Comparison of ENCODE assay signal across 27 mouse cellular contexts in the genomic region with DNA sequence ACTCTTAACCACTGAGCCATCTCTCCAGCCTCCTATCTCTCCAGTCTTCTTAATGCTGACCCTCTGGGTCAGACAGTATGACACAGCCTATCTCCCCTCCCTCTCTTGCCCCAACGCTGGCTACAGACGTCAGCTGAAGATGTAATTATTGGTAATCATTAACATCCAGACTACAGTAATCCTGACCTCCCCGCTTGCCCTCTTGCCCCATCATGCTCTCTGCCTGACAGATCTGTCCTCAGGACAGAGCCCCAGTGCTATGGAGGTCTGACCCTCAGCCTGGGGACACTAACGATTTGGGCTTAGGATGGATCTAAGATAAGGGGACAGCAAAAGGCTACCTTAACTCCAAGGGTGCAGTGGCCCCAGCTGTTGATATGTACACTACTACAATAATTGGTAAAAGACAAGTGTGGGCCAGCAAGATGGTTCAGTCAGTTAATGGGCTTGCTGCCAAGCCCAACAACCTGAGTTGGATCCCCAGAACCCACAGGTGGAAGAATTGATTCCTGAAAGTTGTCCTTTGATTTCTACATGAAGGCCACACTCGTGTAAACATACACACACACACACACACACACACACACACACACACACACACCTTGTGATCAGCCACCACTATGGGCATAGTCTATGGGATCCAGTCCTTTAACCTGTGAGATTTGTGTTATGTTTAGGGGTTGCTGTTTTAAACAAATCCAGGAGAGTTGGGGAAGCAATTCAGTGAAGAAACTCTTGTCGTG. TPM values are rescaled to one million over a fixed set of nuclear protein-coding genes. Genes with fewer than 3 reads are reported as not detected.
DNase-seq lines count a peak whose midpoint lies in the region; ATAC-seq and TF ChIP-seq lines count a peak whose summit lies in the region.
"Had no signal": no experiment of that assay in that cellular context is flagged by ENCODE, and none has a peak within 500 bp of the region (broad histone marks: within the 10 kb centered on the region; RNA-seq: fewer than 3 reads in every experiment).

No protein-coding gene starts in this region.

- no peaks in the 10 kb centered on the region for H3K9me3 ChIP-seq in intestine, embryonic 15.5 days
- no peaks in the 10 kb centered on the region for H3K9me3 ChIP-seq in intestine, postnatal 0 days (ENCODE audit: control insufficient read depth)
- H3K9me3 ChIP-seq in liver, embryonic 11.5 days (ENCODE audit: control insufficient read depth, low read length) = no peaks in the 10 kb centered on the region
- no peaks in the 10 kb centered on the region for H3K9me3 ChIP-seq in liver, postnatal 0 days (ENCODE audit: low read length)
- H3K9me3 ChIP-seq in midbrain, embryonic 11.5 days (ENCODE audit: control insufficient read depth, low read length) = no peaks in the 10 kb centered on the region
- H3K9me3 ChIP-seq: forebrain, embryonic 10.5 days; heart, embryonic 12.5 days; limb, embryonic 13.5 days; lung, embryonic 15.5 days; megakaryocyte, embryonic 14.5 days had no signal

- ATAC-seq in intestine, embryonic 15.5 days = peak; percentile 55; the same call in 1 of the 2 replicates
- no peak for ATAC-seq in intestine, postnatal 0 days
- peak; percentile 83 for ATAC-seq in liver, embryonic 11.5 days (replicated peaks; ENCODE audit: low FRiP score)
- peak; percentile 96 for ATAC-seq in liver, postnatal 0 days
- no peak for ATAC-seq in midbrain, embryonic 11.5 days (ENCODE audit: low FRiP score)
- ATAC-seq: CD4-positive, CD25-positive, alpha-beta regulatory T cell, adult 4 months; forebrain, embryonic 16.5 days; inflammation-experienced regulatory T-cells, adult 6 months had no signal

- H3K27me3 ChIP-seq in intestine, embryonic 15.5 days (replicated peaks) = no peaks in the 10 kb centered on the region
- H3K27me3 ChIP-seq in intestine, postnatal 0 days (replicated peaks; ENCODE audit: control insufficient read depth, insufficient read depth, low read length) = no peaks in the 10 kb centered on the region
- H3K27me3 ChIP-seq in liver, embryonic 11.5 days (replicated peaks; ENCODE audit: control insufficient read depth, insufficient read depth, low read length) = no peaks in the 10 kb centered on the region
- no peaks in the 10 kb centered on the region for H3K27me3 ChIP-seq in liver, postnatal 0 days (ENCODE audit: insufficient read depth, low read length)
- no peaks in the 10 kb centered on the region for H3K27me3 ChIP-seq in midbrain, embryonic 11.5 days (ENCODE audit: control insufficient read depth, insufficient read depth, low read length)
- H3K27me3 ChIP-seq: limb, embryonic 13.5 days; lung, embryonic 15.5 days had no signal

- no peak for DNase-seq in layer of hippocampus, adult 2 months (ENCODE audit: low spot score in 2 of 2)
- no peak for DNase-seq in layer of hippocampus, adult 18-20 months (ENCODE audit: low spot score in 2 of 2)
- DNase-seq in liver, embryonic 11.5 days (ENCODE audit: low spot score) = no peak
- DNase-seq in liver, postnatal 0 days = peak; percentile 57
- no peak for DNase-seq in midbrain, embryonic 11.5 days (ENCODE audit: low spot score, missing footprints)
- DNase-seq in MN1 (ENCODE audit: low spot score) = no peak
- DNase-seq: adrenal gland, postnatal 25 days; cerebellum, adult 9-10 months; gastrocnemius, postnatal 14 days; heart, adult 11 months; heart, postnatal 10 days; lung, postnatal 36 days; midbrain, embryonic 14.5 days; right cerebral cortex, postnatal 25 days; spleen, adult 18-20 months; thymus, postnatal 36 days had no signal

- no peaks in the 10 kb centered on the region for H3K36me3 ChIP-seq in intestine, embryonic 15.5 days
- no peaks in the 10 kb centered on the region for H3K36me3 ChIP-seq in intestine, postnatal 0 days (ENCODE audit: control insufficient read depth, insufficient read depth)
- no peaks in the 10 kb centered on the region for H3K36me3 ChIP-seq in liver, embryonic 11.5 days (ENCODE audit: control insufficient read depth, insufficient read depth, low read length)
- H3K36me3 ChIP-seq in liver, postnatal 0 days (replicated peaks; ENCODE audit: insufficient read depth, low read length) = no peaks in the 10 kb centered on the region
- H3K36me3 ChIP-seq in midbrain, embryonic 11.5 days (ENCODE audit: control insufficient read depth, insufficient read depth, low read length) = no peaks in the 10 kb centered on the region
- H3K36me3 ChIP-seq: forebrain, embryonic 10.5 days; heart, embryonic 12.5 days; limb, embryonic 13.5 days; lung, embryonic 15.5 days had no signal

- H3K4me2 ChIP-seq in intestine, embryonic 15.5 days (replicated peaks) = no peak overlapping the region
- no peak overlapping the region for H3K4me2 ChIP-seq in intestine, postnatal 0 days (replicated peaks; ENCODE audit: low read depth)
- H3K4me2 ChIP-seq in liver, embryonic 11.5 days = no peak overlapping the region
- H3K4me2 ChIP-seq in liver, postnatal 0 days (ENCODE audit: low read depth, low read length) = 0 out of 2 replicates have a peak overlapping the region, but pooled peaks have one; percentile 30
- H3K4me2 ChIP-seq in midbrain, embryonic 11.5 days = no peak overlapping the region
- H3K4me2 ChIP-seq: heart, embryonic 12.5 days; hindbrain, embryonic 14.5 days; limb, embryonic 13.5 days; lung, embryonic 15.5 days had no signal

- 54% methylated on average over 6 of the region's 6 CpGs for WGBS in intestine, embryonic 15.5 days
- 42% methylated on average over 6 of the region's 6 CpGs for WGBS in intestine, postnatal 0 days
- 58% methylated on average over 6 of the region's 6 CpGs for WGBS in liver, embryonic 11.5 days
- 63% methylated on average over 6 of the region's 6 CpGs for WGBS in liver, postnatal 0 days (ENCODE audit: insufficient replicate concordance)
- 82% methylated on average over 6 of the region's 6 CpGs for WGBS in midbrain, embryonic 11.5 days

- peaks cover 4% of the 10 kb centered on the region; the same call in 1 of the 2 replicates for H3K4me1 ChIP-seq in intestine, embryonic 15.5 days (replicated peaks)
- 0 out of 2 replicates have a peak, but pooled peaks cover 2% of the 10 kb centered on the region for H3K4me1 ChIP-seq in intestine, postnatal 0 days (replicated peaks; ENCODE audit: control insufficient read depth, insufficient read depth, low read length)
- no peaks in the 10 kb centered on the region for H3K4me1 ChIP-seq in liver, embryonic 11.5 days (replicated peaks; ENCODE audit: control insufficient read depth, insufficient read depth, low read length)
- H3K4me1 ChIP-seq in liver, postnatal 0 days (ENCODE audit: insufficient read depth) = peaks cover 3% of the 10 kb centered on the region; the same call in 1 of the 2 replicates
- H3K4me1 ChIP-seq in midbrain, embryonic 11.5 days (ENCODE audit: control insufficient read depth, insufficient read depth, low read length) = no peaks in the 10 kb centered on the region
- H3K4me1 ChIP-seq: heart, embryonic 12.5 days; lung, embryonic 15.5 days; megakaryocyte, embryonic 14.5 days had no signal

- no peak overlapping the region for H3K27ac ChIP-seq in intestine, embryonic 15.5 days
- no peak overlapping the region for H3K27ac ChIP-seq in intestine, postnatal 0 days (ENCODE audit: low read depth, low read length)
- H3K27ac ChIP-seq in layer of hippocampus, adult 2 months = peak overlapping the region; percentile 87
- H3K27ac ChIP-seq in liver, embryonic 11.5 days (ENCODE audit: low read depth, low read length) = peak overlapping the region; percentile 66
- peak overlapping the region; percentile 56 for H3K27ac ChIP-seq in liver, postnatal 0 days (ENCODE audit: low read depth)
- no peak overlapping the region for H3K27ac ChIP-seq in midbrain, embryonic 11.5 days (ENCODE audit: low read depth, low read length)
- H3K27ac ChIP-seq: forebrain, embryonic 10.5 days; hindbrain, embryonic 14.5 days; limb, embryonic 13.5 days; lung, embryonic 15.5 days had no signal

- no peak for TF ChIP-seq CTCF in intestine, postnatal 0 days (IDR thresholded peaks at IDR 0.05; ENCODE audit: low read depth)
- no peak for TF ChIP-seq CTCF in layer of hippocampus, adult 2 months (conservative IDR thresholded peaks at IDR 0.05)
- TF ChIP-seq CTCF in liver, postnatal 0 days (IDR thresholded peaks at IDR 0.05; ENCODE audit: low read depth) = no peak

- no peak for TF ChIP-seq EP300 in liver, postnatal 0 days (IDR thresholded peaks at IDR 0.05; ENCODE audit: low read depth)

- no peak overlapping the region for H3K9ac ChIP-seq in intestine, embryonic 15.5 days
- no peak overlapping the region for H3K9ac ChIP-seq in intestine, postnatal 0 days (ENCODE audit: low read depth, low read length)
- no peak overlapping the region for H3K9ac ChIP-seq in liver, embryonic 11.5 days (ENCODE audit: low read depth, low read length)
- no peak overlapping the region for H3K9ac ChIP-seq in liver, postnatal 0 days (replicated peaks)
- no peak overlapping the region for H3K9ac ChIP-seq in midbrain, embryonic 11.5 days (ENCODE audit: low read length)
- H3K9ac ChIP-seq: heart, embryonic 12.5 days; hindbrain, embryonic 14.5 days; limb, embryonic 13.5 days; lung, embryonic 15.5 days had no signal

- H3K4me3 ChIP-seq in intestine, embryonic 15.5 days (replicated peaks) = no peak overlapping the region
- H3K4me3 ChIP-seq in intestine, postnatal 0 days (ENCODE audit: low read depth, low read length) = no peak overlapping the region
- H3K4me3 ChIP-seq in layer of hippocampus, adult 2 months = no peak overlapping the region
- H3K4me3 ChIP-seq in liver, embryonic 11.5 days (ENCODE audit: low read depth, low read length) = no peak overlapping the region
- no peak overlapping the region for H3K4me3 ChIP-seq in liver, postnatal 0 days (ENCODE audit: low read depth, low read length)
- no peak overlapping the region for H3K4me3 ChIP-seq in midbrain, embryonic 11.5 days (ENCODE audit: low read depth, low read length)
- H3K4me3 ChIP-seq: forebrain, embryonic 10.5 days; heart, embryonic 12.5 days; limb, embryonic 13.5 days; lung, embryonic 15.5 days had no signal

RNA-seq across cellular contexts. Expression of a gene that starts 10.8 kb away (rescaled TPM):
- polyA plus RNA-seq in intestine, embryonic 15.5 days (2015; fragmentation: Nextera tagmentation; extraction: Ambion mirVana) = 1.7 and 2.0 TPM in 2 replicates
- polyA plus RNA-seq in intestine, postnatal 0 days (2015; fragmentation: Nextera tagmentation; extraction: Ambion mirVana) = 0.52 and 0.63 TPM in 2 replicates
- total RNA-seq in layer of hippocampus, adult 2 months (2021) = 100 to 1,000 TPM; 155 to 167 TPM
- total RNA-seq in layer of hippocampus, adult 18-20 months (2021) = 100 to 1,000 TPM; 160 to 165 TPM
- polyA plus RNA-seq in liver, embryonic 11.5 days (2014; fragmentation: Nextera tagmentation; extraction: Ambion mirVana) = 20.2 and 23.0 TPM in 2 replicates
- polyA plus RNA-seq in liver, postnatal 0 days (2015; fragmentation: Nextera tagmentation; extraction: Ambion mirVana) = 9.1 and 11.8 TPM in 2 replicates
- 8.4 and 9.1 TPM in 2 replicates for polyA plus RNA-seq in midbrain, embryonic 11.5 days (2014; fragmentation: Nextera tagmentation; extraction: Ambion mirVana)
- polyA plus RNA-seq: CD4-positive, CD25-positive, alpha-beta regulatory T cell, adult 4 months; inflammation-experienced regulatory T-cells, adult 6 months had no signal

RNA-seq across cellular contexts. Expression of a gene that starts 29.7 kb away (rescaled TPM):
- 37.5 and 37.8 TPM in 2 replicates for polyA plus RNA-seq in intestine, embryonic 15.5 days (2015; fragmentation: Nextera tagmentation; extraction: Ambion mirVana)
- 25.5 and 29.4 TPM in 2 replicates for polyA plus RNA-seq in intestine, postnatal 0 days (2015; fragmentation: Nextera tagmentation; extraction: Ambion mirVana)
- total RNA-seq in layer of hippocampus, adult 2 months (2021) = 100 to 1,000 TPM in 1 of 2 experiments, 10 to 100 TPM in 1; 99.8 to 102 TPM
- total RNA-seq in layer of hippocampus, adult 18-20 months (2021) = 100 to 1,000 TPM in 1 of 2 experiments, 10 to 100 TPM in 1; 100.0 to 107 TPM
- 52.7 and 56.3 TPM in 2 replicates for polyA plus RNA-seq in liver, embryonic 11.5 days (2014; fragmentation: Nextera tagmentation; extraction: Ambion mirVana)
- polyA plus RNA-seq in liver, postnatal 0 days (2015; fragmentation: Nextera tagmentation; extraction: Ambion mirVana) = 16.7 and 18.6 TPM in 2 replicates
- polyA plus RNA-seq in midbrain, embryonic 11.5 days (2014; fragmentation: Nextera tagmentation; extraction: Ambion mirVana) = 53.1 and 55.7 TPM in 2 replicates

RNA-seq across cellular contexts. Expression of a gene that starts 46.9 kb away (rescaled TPM):
- polyA plus RNA-seq in intestine, embryonic 15.5 days (2015; fragmentation: Nextera tagmentation; extraction: Ambion mirVana) = 1.8 and 2.5 TPM in 2 replicates
- polyA plus RNA-seq in intestine, postnatal 0 days (2015; fragmentation: Nextera tagmentation; extraction: Ambion mirVana) = 0.55 and 0.58 TPM in 2 replicates
- 10 to 100 TPM; 13.4 to 15.7 TPM for total RNA-seq in layer of hippocampus, adult 2 months (2021)
- total RNA-seq in layer of hippocampus, adult 18-20 months (2021) = 10 to 100 TPM; 12.3 to 13.3 TPM
- 1.1 and 1.2 TPM in 2 replicates for polyA plus RNA-seq in liver, embryonic 11.5 days (2014; fragmentation: Nextera tagmentation; extraction: Ambion mirVana)
- polyA plus RNA-seq in liver, postnatal 0 days (2015; fragmentation: Nextera tagmentation; extraction: Ambion mirVana) = 0.05 TPM in 1 of 2 replicates, not detected in the other
- 2.8 and 4.4 TPM in 2 replicates for polyA plus RNA-seq in midbrain, embryonic 11.5 days (2014; fragmentation: Nextera tagmentation; extraction: Ambion mirVana)
- polyA plus RNA-seq: CD4-positive, CD25-positive, alpha-beta regulatory T cell, adult 4 months; inflammation-experienced regulatory T-cells, adult 6 months had no signal

Comparison
In these comparisons a context has a peak if more than half of its experiments do, and no peak if none do; other contexts are left out.
1. ATAC-seq: peak in intestine, embryonic 15.5 days (single experiment), liver, embryonic 11.5 days (single experiment) and liver, postnatal 0 days (single experiment); none in intestine, postnatal 0 days (single experiment) and midbrain, embryonic 11.5 days (single experiment).
2. H3K27ac ChIP-seq: peak in layer of hippocampus, adult 2 months (single experiment), liver, embryonic 11.5 days (single experiment) and liver, postnatal 0 days (single experiment); none in intestine, embryonic 15.5 days (single experiment), intestine, postnatal 0 days (single experiment) and midbrain, embryonic 11.5 days (single experiment).